Mouse (Mus musculus) ES-E14 (cell line): ENCODE measurements at regions not wholly inside any gene's neighbourhood (a gene's known extent, or its start where the extent isn't known, plus 50 kb on each side); places are given as distances from the start of the nearest gene placed in this dataset.

ENCODE experiments used
- DNase-seq: peaks from one replicate; pipeline ENCODE4 v3.0.0-alpha.2; 2013; ENCODE audit warnings: low read depth, low spot score
- H3K27ac ChIP-seq: 2 replicates; pipeline ENCODE4 v1.5.1; 2012; ENCODE audit warnings: low read depth, mild to moderate bottlenecking, low read length, moderate library complexity, mixed read lengths; ENCODE audit not compliant: poor library complexity, insufficient read depth, severe bottlenecking
- H3K36me3 ChIP-seq: 2 replicates; pipeline ENCODE4 v1.6.1; 2012; ENCODE audit warnings: mild to moderate bottlenecking, low read length, moderate library complexity, mixed read lengths; ENCODE audit not compliant: control insufficient read depth, poor library complexity, insufficient read depth, severe bottlenecking
- H3K4me1 ChIP-seq, 2 experiments: fragments of 150-350 bp in 1 of 2; sonication (generic) in 1 of 2; 2 replicates each; pipeline ENCODE4 v1.6.1; 2012; ENCODE audit warnings: low read length in 2 of 2, mild to moderate bottlenecking in 1 of 2, mixed read lengths in 1 of 2; ENCODE audit not compliant: control insufficient read depth in 2 of 2, insufficient read depth in 2 of 2, poor library complexity in 1 of 2
- H3K4me3 ChIP-seq, 2 experiments: fragments of 150-350 bp in 1 of 2; sonication (generic) in 1 of 2; 2 replicates each; pipeline ENCODE4 v1.5.1; 2012; ENCODE audit warnings: low read length in 2 of 2, low read depth in 1 of 2, mild to moderate bottlenecking in 1 of 2, mixed read lengths in 1 of 2; ENCODE audit not compliant: insufficient read depth in 1 of 2, poor library complexity in 1 of 2, severe bottlenecking in 1 of 2
- H3K9ac ChIP-seq: 2 replicates; pipeline ENCODE4 v1.6.1; 2012; ENCODE audit warnings: low read depth, mild to moderate bottlenecking, low read length, mixed read lengths; ENCODE audit not compliant: poor library complexity, insufficient read depth, severe bottlenecking
- H3K9me3 ChIP-seq: fragments of 150-350 bp; sonication (generic); 2 replicates; pipeline ENCODE4 v1.6.1; 2012; ENCODE audit warnings: low read depth, mild to moderate bottlenecking, low read length; ENCODE audit not compliant: control insufficient read depth, insufficient read depth
- CHD2 ChIP-seq: IDR thresholded peaks from 2 replicates; pipeline ENCODE4 v1.6.1; 2014; ENCODE audit warnings: mild to moderate bottlenecking, low read depth, low read length, inconsistent platforms
- HCFC1 ChIP-seq: IDR thresholded peaks from 2 replicates; pipeline ENCODE4 v1.6.1; 2012; ENCODE audit warnings: low read length, inconsistent platforms, borderline replicate concordance; ENCODE audit not compliant: insufficient read depth
- MAFK ChIP-seq: IDR thresholded peaks from 2 replicates; pipeline ENCODE4 v1.6.1; 2014; ENCODE audit warnings: mild to moderate bottlenecking, low read depth, low read length, inconsistent platforms; ENCODE audit not compliant: insufficient read depth
- ZC3H11A ChIP-seq: IDR thresholded peaks from 2 replicates; pipeline ENCODE4 v1.6.1; 2012; ENCODE audit warnings: low read depth, mild to moderate bottlenecking, inconsistent platforms, low read length, borderline replicate concordance
- ZNF384 ChIP-seq: IDR thresholded peaks from 2 replicates; pipeline ENCODE4 v1.6.1; 2012; ENCODE audit warnings: low read depth, low read length, inconsistent platforms
- in situ Hi-C, 2 experiments: fragments of 600-800 bp; cut with MboI; formaldehyde crosslinking; loops; one replicate each; pipeline ENCODE4 v1.15.1; 2025; ENCODE audit warnings: low sequenced_read_pairs in 2 of 2, inconsistent platforms in 1 of 2; ENCODE audit not compliant: unreplicated experiment in 2 of 2

DNA sequence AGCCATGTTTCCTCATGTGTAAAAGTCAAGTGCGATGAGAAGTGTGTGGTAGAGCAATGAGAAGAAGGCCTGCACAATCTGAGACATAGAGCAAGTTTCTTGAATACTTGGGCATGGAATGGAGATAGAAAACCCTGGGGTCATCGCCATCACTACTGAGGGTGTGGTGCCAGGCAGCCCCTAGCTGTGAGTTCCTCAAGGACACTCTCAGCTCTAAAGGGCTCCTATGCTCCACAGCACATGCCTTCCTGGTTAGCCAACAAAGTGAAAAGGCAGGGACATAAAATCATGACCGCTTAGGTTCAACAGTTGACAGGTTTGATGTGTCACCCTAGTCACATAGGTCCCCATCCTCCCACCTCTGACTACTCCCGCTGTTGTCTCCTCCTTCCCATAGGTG, 66.8 kb upstream of the Rps6ka3 start:
- H3K9me3 ChIP-seq, result no peaks in the 10 kb centered on the region
- no peaks in the 10 kb centered on the region for H3K36me3 ChIP-seq
- TF ChIP-seq ZNF384 (no peak), MAFK (no peak), ZC3H11A (no peak), HCFC1 (no peak), CHD2 (no peak)
- H3K27ac ChIP-seq, result no peak overlapping the region
- H3K4me1 ChIP-seq, result no peaks in the 10 kb centered on the region
- H3K4me3 ChIP-seq, result no peak overlapping the region
- DNase-seq, result no peak
- in situ Hi-C loops, result no loop called here
- H3K9ac ChIP-seq, result no peak overlapping the region

DNA sequence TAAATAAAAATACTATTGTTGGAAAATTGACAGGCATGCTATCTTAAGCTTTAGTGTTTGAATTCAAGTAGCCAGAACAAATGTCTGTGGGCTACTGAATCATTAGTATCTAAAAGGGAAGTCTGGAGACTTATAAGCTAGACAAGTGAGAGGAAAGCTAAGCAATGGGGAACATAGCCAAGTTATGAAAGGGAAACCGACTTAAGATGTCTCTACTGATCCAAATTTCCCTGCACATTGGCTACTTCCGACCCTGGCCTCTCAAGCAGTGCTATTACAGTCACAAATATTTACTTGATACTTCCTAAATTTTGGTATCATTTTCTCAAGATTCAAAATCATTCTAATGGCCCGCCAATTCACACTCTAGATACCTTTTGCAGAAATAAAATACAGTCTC, 65.4 kb upstream of the Rps6ka3 start:
- no peak for TF ChIP-seq HCFC1
- no peak for TF ChIP-seq CHD2
- no peak for TF ChIP-seq MAFK
- TF ChIP-seq ZNF384, result no peak
- TF ChIP-seq ZC3H11A, result no peak
- in situ Hi-C loops, result no loop called here
- no peaks in the 10 kb centered on the region for H3K4me1 ChIP-seq

DNA sequence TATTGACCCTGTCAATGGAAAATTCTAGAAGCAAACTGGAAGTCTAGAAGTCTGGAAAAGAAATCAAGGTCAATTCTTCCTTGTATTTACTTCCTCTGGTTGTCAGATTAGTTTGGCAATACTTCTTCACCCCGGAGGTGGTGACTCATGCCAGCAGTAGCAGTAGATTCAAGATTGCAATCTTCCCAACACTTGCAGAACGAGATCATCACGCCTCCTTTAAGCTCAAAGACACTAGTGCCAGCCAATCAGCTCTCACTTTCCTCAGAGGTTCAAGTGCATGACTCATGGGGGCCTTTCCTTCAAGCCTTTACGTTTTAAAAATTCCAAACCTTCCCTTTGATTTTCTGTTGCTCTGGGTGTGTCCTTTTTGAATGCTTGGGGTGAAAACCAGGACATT, 64.9 kb upstream of the Rps6ka3 start:
- H3K36me3 ChIP-seq, result no peaks in the 10 kb centered on the region
- H3K27ac ChIP-seq, result no peak overlapping the region
- DNase-seq, result no peak
- no peak overlapping the region for H3K4me3 ChIP-seq
- in situ Hi-C loops, result no loop called here
- H3K4me1 ChIP-seq, result no peaks in the 10 kb centered on the region
- H3K9ac ChIP-seq, result no peak overlapping the region
- 0 out of 2 replicates have a peak, but pooled peaks cover 1% of the 10 kb centered on the region for H3K9me3 ChIP-seq
- TF ChIP-seq ZNF384 (no peak), MAFK (no peak), ZC3H11A (no peak), HCFC1 (no peak), CHD2 (no peak)

More for the DNA sequence above, 65.4 kb upstream of the Rps6ka3 start:
- Histone ChIP-seq H3K27ac (no peak overlapping the region), H3K9ac (no peak overlapping the region), H3K36me3 (no peaks in the 10 kb centered on the region), H3K9me3 (0 out of 2 replicates have a peak, but pooled peaks cover under 1% of the 10 kb centered on the region), H3K4me3 (no peak overlapping the region)
- no peak for DNase-seq

DNA sequence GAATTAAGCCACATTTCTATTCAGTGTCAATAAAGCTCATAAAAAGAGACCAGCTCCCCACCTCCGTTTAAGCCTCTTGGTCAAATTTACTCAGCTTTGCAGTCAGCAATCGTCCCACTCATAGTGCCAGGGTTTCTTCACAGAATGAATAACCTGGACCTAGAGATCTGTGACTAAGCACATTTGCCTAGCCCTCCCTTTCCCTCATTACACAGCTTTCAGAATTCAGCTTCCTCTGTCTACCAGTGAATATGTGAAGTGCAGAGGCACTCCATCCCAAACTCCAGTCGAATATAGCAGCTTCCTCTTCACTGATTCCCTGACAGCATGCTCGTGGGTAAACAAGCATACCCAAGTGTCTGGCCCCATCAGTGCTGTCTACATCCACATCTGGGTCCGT, 54.3 kb upstream of the Rps6ka3 start:
- Histone ChIP-seq H3K36me3 (no peaks in the 10 kb centered on the region), H3K9ac (no peak overlapping the region), H3K4me1 (no peaks in the 10 kb centered on the region), H3K9me3 (no peaks in the 10 kb centered on the region), H3K4me3 (no peak overlapping the region), H3K27ac (no peak overlapping the region)
- in situ Hi-C loops, result no loop called here
- no peak for DNase-seq
- TF ChIP-seq CHD2, result no peak
- no peak for TF ChIP-seq HCFC1
- TF ChIP-seq ZC3H11A, result no peak
- no peak for TF ChIP-seq ZNF384
- no peak for TF ChIP-seq MAFK

DNA sequence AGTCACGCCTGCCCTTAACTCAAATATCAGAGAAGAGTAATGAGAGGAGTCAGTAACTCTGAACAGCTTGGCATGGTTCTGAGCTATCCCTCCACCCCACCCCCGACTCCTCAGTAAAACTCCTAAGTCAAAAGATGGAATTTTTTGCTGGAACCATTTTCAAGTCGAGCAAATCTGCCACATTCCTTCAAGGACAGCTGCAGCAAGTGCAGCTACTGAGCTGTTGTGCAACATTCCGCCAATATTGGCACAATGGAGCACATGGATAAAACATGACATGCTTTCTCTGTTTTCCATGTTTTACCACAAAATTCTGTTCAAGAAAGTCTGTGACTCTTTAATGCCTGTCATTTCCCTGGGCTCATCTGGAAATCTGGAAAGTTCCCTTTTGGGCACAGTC, 53.1 kb upstream of the Rps6ka3 start:
- H3K36me3 ChIP-seq, result no peaks in the 10 kb centered on the region
- no peak overlapping the region for H3K9ac ChIP-seq
- H3K27ac ChIP-seq, result no peak overlapping the region
- H3K4me3 ChIP-seq, result no peak overlapping the region
- in situ Hi-C loops, result no loop called here
- no peak for DNase-seq
- TF ChIP-seq ZC3H11A, result no peak
- no peak for TF ChIP-seq ZNF384
- no peak for TF ChIP-seq MAFK
- H3K4me1 ChIP-seq, result no peaks in the 10 kb centered on the region
- H3K9me3 ChIP-seq, result no peaks in the 10 kb centered on the region
